Mouse (Mus musculus): ENCODE results near the gene Sox15.

The Sox15 gene

GRCm38 (mm10) chr11:69633128-69633866 lies 21.8 kb upstream of the Sox15 start:
- in situ Hi-C loops (cut with MboI, MseI) = no loop called here

GRCm38 (mm10) chr11:69635471-69635870 lies 19.6 kb upstream of the Sox15 start:
- in situ Hi-C loops (cut with MboI, MseI) = no loop called here

GRCm38 (mm10) chr11:69645860-69646259 lies 9.3 kb upstream of the Sox15 start:
- in situ Hi-C loops (cut with MboI, MseI) = no loop called here

- in situ Hi-C loops (cut with MboI, MseI) = no loop called here
Measured at GRCm38 (mm10) chr11:69653399-69653798, 1.7 kb upstream of the Sox15 start.

DNA sequence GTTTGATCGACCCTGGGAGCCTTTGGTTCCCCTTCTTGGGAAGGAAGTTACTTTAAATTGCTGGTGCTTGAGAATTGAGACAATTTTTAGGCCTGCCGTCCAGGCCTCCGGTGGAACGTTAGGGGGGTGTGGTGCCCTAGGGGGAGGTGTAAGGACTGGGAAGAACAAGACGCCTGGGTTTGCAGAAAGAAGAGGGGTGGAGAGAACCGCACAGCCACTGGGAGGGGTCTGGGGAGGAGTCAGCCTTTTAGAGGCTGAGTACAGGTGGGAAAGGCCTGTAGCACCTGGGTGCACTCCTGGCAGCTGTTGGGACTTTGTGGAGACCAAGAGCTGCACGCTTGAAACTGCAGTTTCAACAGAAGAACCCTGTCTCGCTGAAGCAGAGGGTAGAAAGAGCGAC lies 354 bp upstream of the Sox15 start:
- in situ Hi-C loops (cut with MboI, MseI) = loop anchor here (5.0 kb wide), 1 partner anchor 72 kb away; the partner anchor contains the start of genes Trp53 and Wrap53

- in situ Hi-C loops (cut with MboI, MseI) = loop anchor here (5.0 kb wide), 1 partner anchor 74 kb away; the partner anchor contains the start of genes Trp53 and Wrap53
Measured at GRCm38 (mm10) chr11:69656065-69656455, 946 bp downstream of the Sox15 start.

- in situ Hi-C loops (cut with MboI, MseI) = loop anchor here (5.0 kb wide), 1 partner anchor 75 kb away; the partner anchor contains the start of genes Trp53 and Wrap53
Measured at GRCm38 (mm10) chr11:69656617-69657461, 1.7 kb downstream of the Sox15 start.

DNA sequence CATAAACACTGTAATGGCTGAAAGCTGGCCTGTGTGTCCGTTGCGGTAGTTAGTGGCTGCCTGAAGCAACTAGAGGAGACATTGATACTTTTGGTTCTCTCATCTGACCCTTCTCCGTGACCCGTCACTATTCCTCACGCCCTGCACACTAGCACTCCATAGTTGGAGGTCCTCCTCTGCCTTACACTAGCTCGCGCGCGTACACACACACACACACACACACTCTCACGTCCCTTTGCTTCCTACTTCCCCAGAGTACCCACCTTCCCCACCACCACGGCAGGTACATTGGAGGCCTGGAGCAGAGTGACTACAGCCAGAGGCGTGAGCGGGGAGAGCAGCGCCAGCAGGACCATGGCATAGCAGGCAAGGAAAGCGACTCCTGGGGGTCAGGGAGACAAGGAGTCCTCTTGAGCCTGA lies 2.4 kb downstream of the Sox15 start:
- in situ Hi-C loops (cut with MboI, MseI) = loop anchor here (5.0 kb wide), 1 partner anchor 75 kb away; the partner anchor contains the start of genes Trp53 and Wrap53

- in situ Hi-C loops (cut with MboI, MseI) = no loop called here
Measured at GRCm38 (mm10) chr11:69661221-69661881, 6.2 kb downstream of the Sox15 start.

GRCm38 (mm10) chr11:69662213-69662966 lies 7.3 kb downstream of the Sox15 start, which contains the start of gene Mpdu1:
Gene Mpdu1, minus strand, starts transcription at chr11:69662642.
- in situ Hi-C loops (cut with MboI, MseI) = no loop called here

- in situ Hi-C loops (cut with MboI, MseI) = no loop called here
Measured at GRCm38 (mm10) chr11:69662967-69663671, 8.0 kb downstream of the Sox15 start.

GRCm38 (mm10) chr11:69663795-69664194 lies 8.7 kb downstream of the Sox15 start:
- in situ Hi-C loops (cut with MboI, MseI) = no loop called here

DNA sequence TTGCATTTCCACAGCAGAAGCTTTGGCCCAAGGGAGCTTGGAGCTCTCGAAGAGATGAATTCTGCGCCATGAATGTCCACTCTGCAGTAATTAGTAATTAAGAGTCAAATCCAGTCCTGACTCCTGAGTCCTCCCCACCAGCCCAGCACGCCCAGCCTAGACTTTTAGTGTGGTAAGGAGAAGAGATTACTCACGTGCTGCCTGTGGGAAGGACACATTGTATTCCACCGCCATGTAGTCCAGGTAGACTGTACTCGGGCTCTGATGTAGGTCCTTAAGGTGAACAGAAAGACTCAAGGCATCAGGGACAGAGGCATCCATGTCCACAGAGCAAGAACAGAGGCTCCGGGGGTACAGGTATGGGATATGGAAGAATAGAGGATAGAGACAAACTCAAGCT lies 9.7 kb downstream of the Sox15 start:
- in situ Hi-C loops (cut with MboI, MseI) = loop anchor here (5.0 kb wide), 1 partner anchor 982 kb away; the partner anchor contains the start of genes Rnf167 and Slc25a11

DNA sequence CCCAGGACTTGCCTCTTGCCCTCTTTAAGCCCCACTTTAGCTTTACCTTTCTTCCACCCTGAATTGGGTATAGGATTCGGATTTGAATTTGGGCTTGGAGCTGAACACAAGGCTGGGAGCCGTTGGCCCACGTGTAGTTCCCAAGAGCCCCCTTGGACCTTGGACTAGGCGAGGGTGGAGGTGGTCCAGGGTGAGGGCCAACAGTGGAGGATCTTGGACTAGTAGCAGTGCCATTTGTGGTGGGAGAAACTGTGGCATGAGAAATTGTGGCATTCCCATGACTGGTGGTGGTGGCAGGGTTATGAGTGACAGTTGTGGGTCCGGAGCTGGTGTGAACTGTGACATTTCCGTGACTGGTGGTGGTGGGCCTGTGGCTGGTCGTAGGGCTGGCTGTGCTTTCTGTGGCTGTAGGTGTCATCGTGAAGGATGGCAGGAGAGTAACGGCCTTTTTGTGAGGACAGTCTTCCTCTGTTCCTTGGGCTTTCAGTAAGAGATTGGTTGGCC lies 10.4 kb downstream of the Sox15 start:
- in situ Hi-C loops (cut with MboI, MseI) = loop anchor here (5.0 kb wide), 1 partner anchor 982 kb away; the partner anchor contains the start of genes Rnf167 and Slc25a11

DNA sequence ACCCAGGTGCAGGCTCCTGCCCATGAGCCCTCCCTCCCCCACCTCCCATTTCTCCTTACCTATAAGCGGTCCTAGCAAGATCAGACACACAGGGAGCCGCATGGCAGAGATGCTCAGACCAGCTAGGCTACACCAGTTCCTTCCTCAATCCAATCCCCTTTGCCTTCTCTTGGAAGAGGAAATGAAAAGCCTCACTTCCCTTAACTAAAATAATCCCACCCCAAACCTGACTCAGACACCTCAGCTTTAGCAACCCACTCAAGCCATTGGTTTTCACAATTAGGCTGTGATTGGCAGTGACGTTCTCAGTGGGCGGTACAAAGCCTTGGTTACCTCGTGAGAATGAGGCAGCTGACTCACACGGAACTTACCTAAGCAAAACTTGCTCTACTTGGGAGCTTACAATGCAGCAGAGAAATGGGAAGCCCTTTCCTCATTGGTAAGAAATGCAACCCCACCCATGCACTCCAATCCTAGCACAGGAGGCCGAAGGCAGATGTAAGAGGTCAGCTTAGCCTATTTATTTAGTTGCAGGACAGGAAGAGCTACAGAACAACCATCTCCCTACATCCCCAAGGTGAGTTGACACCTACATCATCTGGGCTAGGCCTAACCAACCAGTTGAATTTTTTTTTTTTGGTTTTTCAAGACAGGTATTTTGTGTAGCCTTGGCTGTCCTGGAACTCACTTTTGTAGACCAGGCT lies 11.0 kb downstream of the Sox15 start, which contains the start of gene Cd68:
TSS of gene Cd68 (minus strand) at position 193 of the 704 bp plus-strand sequence.
- in situ Hi-C loops (cut with MboI, MseI) = loop anchor here (5.0 kb wide), 1 partner anchor 981 kb away; the partner anchor contains the start of genes Rnf167 and Slc25a11

- in situ Hi-C loops (cut with MboI, MseI) = loop anchor here (5.0 kb wide), 1 partner anchor 981 kb away; the partner anchor contains the start of genes Rnf167 and Slc25a11
Measured at GRCm38 (mm10) chr11:69666665-69667005, 11.5 kb downstream of the Sox15 start.

DNA sequence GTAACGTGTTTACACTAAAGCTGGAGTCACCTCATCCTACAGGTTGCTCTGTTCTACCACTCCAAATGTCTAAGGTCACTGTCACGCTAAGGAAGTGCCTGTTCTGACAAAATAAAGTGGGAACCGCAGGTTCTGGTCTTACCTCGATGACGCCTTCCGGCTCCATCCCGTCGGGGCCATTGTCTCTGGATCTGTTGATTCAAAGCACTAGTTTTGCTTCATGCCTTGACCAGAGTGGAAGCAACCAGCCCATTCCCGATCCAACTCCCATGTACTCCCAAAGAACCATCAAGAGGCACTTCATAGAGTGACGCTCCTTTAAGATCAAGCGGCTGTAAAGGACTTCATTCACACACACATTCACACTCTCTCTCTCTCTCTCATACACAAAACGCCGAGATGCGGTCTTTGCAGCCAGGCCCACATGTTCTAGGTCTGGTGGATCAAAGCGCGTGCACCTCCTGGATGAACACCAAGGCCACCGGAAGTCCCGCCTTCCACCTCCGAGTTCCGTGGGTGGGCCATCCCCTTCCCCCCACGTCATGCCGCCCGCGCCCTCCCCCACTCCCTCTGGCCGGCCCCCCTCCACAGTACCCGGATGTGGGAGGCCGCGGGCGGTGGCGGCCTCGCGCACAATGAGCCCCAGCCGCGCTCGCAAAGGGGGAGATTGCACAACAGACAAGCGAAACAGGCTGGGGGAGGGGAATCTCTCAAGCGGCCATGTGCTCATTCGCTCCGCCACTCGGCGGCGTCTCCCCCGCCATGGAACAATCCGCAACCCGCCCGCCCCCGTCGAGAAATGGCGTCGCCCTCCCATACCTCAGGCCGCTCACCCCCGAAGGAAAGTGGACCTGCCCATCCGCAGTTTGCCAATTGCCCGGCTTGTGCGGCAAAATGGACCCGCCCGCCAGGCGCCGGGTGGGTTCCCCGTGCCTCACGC lies 15.9 kb downstream of the Sox15 start:
- in situ Hi-C loops (cut with MboI, MseI) = no loop called here

DNA sequence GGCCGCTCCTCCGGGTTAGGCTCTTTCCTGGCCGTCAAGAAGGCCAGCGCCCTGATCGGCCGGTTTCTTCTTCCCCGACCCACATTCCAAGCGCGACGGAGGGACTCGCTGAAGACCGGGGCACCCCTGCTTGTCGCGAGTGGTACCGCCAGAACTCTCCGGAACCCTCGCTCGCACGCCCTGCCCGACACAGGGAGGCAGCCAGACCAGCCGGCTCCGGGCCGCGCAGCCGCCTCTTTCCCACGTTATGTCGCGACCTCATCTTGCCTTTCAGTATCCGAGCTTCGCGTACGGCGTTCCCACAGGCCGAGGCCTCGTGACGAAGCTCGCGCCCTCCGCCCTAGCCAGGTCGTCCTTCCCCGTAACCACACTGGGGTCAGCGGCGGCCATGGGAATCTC lies 16.6 kb downstream of the Sox15 start:
- in situ Hi-C loops (cut with MboI, MseI) = no loop called here
